Mouse (Mus musculus) hindbrain, embryonic 10.5 days (tissue): ENCODE results near the gene Olfr711. TPM values are rescaled to one million over a fixed set of nuclear protein-coding genes. Genes with fewer than 3 reads are reported as not detected.
"Not testable (repeated sequence)": the region's sequence is repeated elsewhere in the genome, so short reads cannot be mapped to it uniquely, and the experiment has no call there.

ENCODE experiments used
- DNase-seq: peaks from one replicate; pipeline ENCODE4 v3.0.0-alpha.2; 2017; ENCODE audit warnings: low spot score
- H3K27ac ChIP-seq: fragments of 300-500 bp; sonication (generic); 2 replicates; pipeline ENCODE4 v1.5.1; 2016; ENCODE audit warnings: mild to moderate bottlenecking, moderate library complexity
- H3K27me3 ChIP-seq: fragments of 300-500 bp; sonication (generic); 2 replicates; pipeline ENCODE4 v1.6.1; 2016; ENCODE audit warnings: mild to moderate bottlenecking; ENCODE audit not compliant: poor library complexity, insufficient read depth, severe bottlenecking
- H3K36me3 ChIP-seq: fragments of 300-500 bp; sonication (generic); 2 replicates; pipeline ENCODE4 v1.6.1; 2016; ENCODE audit warnings: mild to moderate bottlenecking, moderate library complexity
- H3K4me1 ChIP-seq: fragments of 300-500 bp; sonication (generic); replicated peaks from 2 replicates; pipeline ENCODE4 v1.6.1; 2016; ENCODE audit warnings: mild to moderate bottlenecking
- H3K4me3 ChIP-seq: fragments of 300-500 bp; sonication (generic); 2 replicates; pipeline ENCODE4 v1.5.1; 2016; ENCODE audit warnings: mild to moderate bottlenecking, moderate library complexity
- H3K9me3 ChIP-seq: fragments of 300-500 bp; sonication (generic); 2 replicates; pipeline ENCODE4 v1.6.1; 2016; ENCODE audit warnings: mild to moderate bottlenecking, moderate library complexity
- WGBS: fragments of 180-500 bp; shearing (Covaris S2); methylation state at CpG from one replicate; pipeline ENCODE4 v1.1.7; 2016; 5-methylcytosine and 5-hydroxymethylcytosine counted together
- polyA plus RNA-seq: library from polyadenylated mRNA; unstranded; fragments of >200 nt; fragmentation: Nextera tagmentation; extraction: Ambion mirVana; gene quantifications from 2 replicates; pipeline ENCODE4 v1.2.1, GENCODE M21; 2016

The Olfr711 gene
- not detected in 2 replicates for polyA plus RNA-seq

GRCm38 (mm10) chr7:106975353-106975752, at the start of gene Olfr711:
TSS of gene Olfr711 (minus strand) at chr7:106975453.
- no peak within 1 kb of the TSS for H3K27ac ChIP-seq
- no peaks in the 10 kb centered on the region for H3K9me3 ChIP-seq
- DNase-seq = no peak
- no peaks in the 10 kb centered on the region for H3K27me3 ChIP-seq
- WGBS = 76% methylated on average over 1 of the region's 1 CpGs
- H3K4me1 ChIP-seq = no peaks in the 10 kb centered on the region
- no peak within 1 kb of the TSS for H3K4me3 ChIP-seq
- no peaks in the 10 kb centered on the region for H3K36me3 ChIP-seq

GRCm38 (mm10) chr7:107005972-107006371, 30.7 kb upstream of the Olfr711 start, which contains the start of gene Olfr2:
TSS of gene Olfr2 (minus strand) at chr7:107006072.
- no peak for DNase-seq
- Histone ChIP-seq H3K4me1 (no peaks in the 10 kb centered on the region), H3K4me3 (no peak within 1 kb of the TSS), H3K36me3 (no peaks in the 10 kb centered on the region), H3K27me3 (no peaks in the 10 kb centered on the region), H3K27ac (no peak within 1 kb of the TSS), H3K9me3 (no peaks in the 10 kb centered on the region)
- 59% methylated on average over 1 of the region's 1 CpGs for WGBS

- Histone ChIP-seq H3K4me1 (no peaks in the 10 kb centered on the region), H3K27me3 (no peaks in the 10 kb centered on the region), H3K36me3 (no peaks in the 10 kb centered on the region), H3K4me3 (no peak overlapping the region), H3K9me3 (no peaks in the 10 kb centered on the region), H3K27ac (no peak overlapping the region)
- WGBS = 60% methylated on average over 3 of the region's 3 CpGs
- DNase-seq = no peak
Observed at GRCm38 (mm10) chr7:107004169-107004568, 28.9 kb upstream of the Olfr711 start.

GRCm38 (mm10) chr7:107000798-107001197, 25.5 kb upstream of the Olfr711 start:
- no peaks in the 10 kb centered on the region for H3K9me3 ChIP-seq
- no peaks in the 10 kb centered on the region for H3K36me3 ChIP-seq
- no peak for DNase-seq
- WGBS = 90% methylated on average over 7 of the region's 7 CpGs
- no peaks in the 10 kb centered on the region for H3K27me3 ChIP-seq
- no peak overlapping the region for H3K27ac ChIP-seq
- H3K4me3 ChIP-seq = no peak overlapping the region
- H3K4me1 ChIP-seq = no peaks in the 10 kb centered on the region

- Histone ChIP-seq H3K4me1 (no peaks in the 10 kb centered on the region), H3K27ac (no peak overlapping the region), H3K36me3 (no peaks in the 10 kb centered on the region), H3K4me3 (no peak overlapping the region), H3K9me3 (no peaks in the 10 kb centered on the region), H3K27me3 (no peaks in the 10 kb centered on the region)
- 97% methylated on average over 3 of the region's 3 CpGs for WGBS
- DNase-seq = no peak
Observed at GRCm38 (mm10) chr7:106985236-106985635, 10.0 kb upstream of the Olfr711 start.

- H3K9me3 ChIP-seq, DNase-seq, H3K36me3 ChIP-seq, H3K4me3 ChIP-seq, H3K27ac ChIP-seq, H3K4me1 ChIP-seq, H3K27me3 ChIP-seq: not testable (repeated sequence)
Observed at GRCm38 (mm10) chr7:106967503-106967902, 7.8 kb downstream of the Olfr711 start.

- no peak within 1 kb of the TSS for H3K4me3 ChIP-seq
- no peaks in the 10 kb centered on the region for H3K36me3 ChIP-seq
- no peak within 1 kb of the TSS for H3K27ac ChIP-seq
- no peaks in the 10 kb centered on the region for H3K9me3 ChIP-seq
- no peaks in the 10 kb centered on the region for H3K27me3 ChIP-seq
- no peak for DNase-seq
- 90% methylated on average over 1 of the region's 1 CpGs for WGBS
- no peaks in the 10 kb centered on the region for H3K4me1 ChIP-seq
Observed at GRCm38 (mm10) chr7:106963837-106964236, 11.4 kb downstream of the Olfr711 start, which contains the start of gene Olfr6. TSS of gene Olfr6 (minus strand) at chr7:106963937.

- Histone ChIP-seq H3K27ac (no peak within 1 kb of the TSS), H3K9me3 (no peaks in the 10 kb centered on the region), H3K36me3 (no peaks in the 10 kb centered on the region), H3K4me3 (no peak within 1 kb of the TSS), H3K27me3 (no peaks in the 10 kb centered on the region), H3K4me1 (no peaks in the 10 kb centered on the region)
- WGBS = 84% methylated on average over 3 of the region's 3 CpGs
- DNase-seq = no peak
Observed at GRCm38 (mm10) chr7:106948212-106948611, 27.0 kb downstream of the Olfr711 start, which contains the start of gene Olfr710. TSS of gene Olfr710 (minus strand) at chr7:106948312.

GRCm38 (mm10) chr7:106932119-106932518, 43.1 kb downstream of the Olfr711 start, which contains the start of gene Olfr709-ps1:
TSS of gene Olfr709-ps1 (minus strand) at chr7:106932219.
- no peaks in the 10 kb centered on the region for H3K9me3 ChIP-seq
- H3K27ac ChIP-seq = no peak within 1 kb of the TSS
- H3K4me3 ChIP-seq = no peak within 1 kb of the TSS
- H3K4me1 ChIP-seq = no peaks in the 10 kb centered on the region
- no peaks in the 10 kb centered on the region for H3K36me3 ChIP-seq
- no peaks in the 10 kb centered on the region for H3K27me3 ChIP-seq
- DNase-seq = no peak

GRCm38 (mm10) chr7:106920961-106921360, 54.3 kb downstream of the Olfr711 start:
- H3K36me3 ChIP-seq, H3K27me3 ChIP-seq, H3K4me3 ChIP-seq, H3K4me1 ChIP-seq, H3K27ac ChIP-seq, DNase-seq, H3K9me3 ChIP-seq: not testable (repeated sequence)
- WGBS = 91% methylated on average over 7 of the region's 7 CpGs

Other genes starting within 250 kb of the Olfr711 start
- not detected in 2 replicates for gene Olfr697, start 233.0 kb downstream of the Olfr711 start, polyA plus RNA-seq
- gene Olfr698, start 220.1 kb downstream of the Olfr711 start, polyA plus RNA-seq = not detected in 2 replicates
- not detected in 2 replicates for gene Olfr699, start 182.3 kb downstream of the Olfr711 start, polyA plus RNA-seq
- not detected in 2 replicates for gene Olfr700, start 166.6 kb downstream of the Olfr711 start, polyA plus RNA-seq
- gene Olfr701, start 161.3 kb downstream of the Olfr711 start, polyA plus RNA-seq = not detected in 2 replicates
- gene Olfr702, start 141.6 kb downstream of the Olfr711 start, polyA plus RNA-seq = not detected in 2 replicates
- gene Olfr703, start 132.1 kb downstream of the Olfr711 start, polyA plus RNA-seq = not detected in 2 replicates
- not detected in 2 replicates for gene Olfr704, start 112.3 kb downstream of the Olfr711 start, polyA plus RNA-seq
- not detected in 2 replicates for gene Olfr705, start 98.6 kb downstream of the Olfr711 start, polyA plus RNA-seq
- not detected in 2 replicates for gene Olfr706, start 87.3 kb downstream of the Olfr711 start, polyA plus RNA-seq
- gene Olfr707, start 74.2 kb downstream of the Olfr711 start, polyA plus RNA-seq = not detected in 2 replicates
- not detected in 2 replicates for gene Olfr1532-ps1, start 67.5 kb downstream of the Olfr711 start, polyA plus RNA-seq
- not detected in 2 replicates for gene Olfr709-ps1, start 43.2 kb downstream of the Olfr711 start, polyA plus RNA-seq
- not detected in 2 replicates for gene Olfr710, start 27.1 kb downstream of the Olfr711 start, polyA plus RNA-seq
- gene Olfr6, start 11.5 kb downstream of the Olfr711 start, polyA plus RNA-seq = not detected in 2 replicates
- gene Olfr2, start 30.6 kb upstream of the Olfr711 start, polyA plus RNA-seq = not detected in 2 replicates
- gene Olfr713, start 55.7 kb upstream of the Olfr711 start, polyA plus RNA-seq = not detected in 2 replicates
- not detected in 2 replicates for gene Olfr714, start 95.5 kb upstream of the Olfr711 start, polyA plus RNA-seq
- not detected in 2 replicates for gene Olfr17, start 117.8 kb upstream of the Olfr711 start, polyA plus RNA-seq
- gene Olfr715b, start 134.9 kb upstream of the Olfr711 start, polyA plus RNA-seq = not detected in 2 replicates
- not detected in 2 replicates for gene Olfr715, start 155.6 kb upstream of the Olfr711 start, polyA plus RNA-seq
- gene Olfr716, start 162.9 kb upstream of the Olfr711 start, polyA plus RNA-seq = not detected in 2 replicates
- gene Nlrp14, start 191.5 kb upstream of the Olfr711 start, polyA plus RNA-seq = not detected in 2 replicates
- not detected in 2 replicates for gene Rbmxl2, start 234.0 kb upstream of the Olfr711 start, polyA plus RNA-seq